ENCODE assay signal across 14 mouse cellular contexts in the genomic region with DNA sequence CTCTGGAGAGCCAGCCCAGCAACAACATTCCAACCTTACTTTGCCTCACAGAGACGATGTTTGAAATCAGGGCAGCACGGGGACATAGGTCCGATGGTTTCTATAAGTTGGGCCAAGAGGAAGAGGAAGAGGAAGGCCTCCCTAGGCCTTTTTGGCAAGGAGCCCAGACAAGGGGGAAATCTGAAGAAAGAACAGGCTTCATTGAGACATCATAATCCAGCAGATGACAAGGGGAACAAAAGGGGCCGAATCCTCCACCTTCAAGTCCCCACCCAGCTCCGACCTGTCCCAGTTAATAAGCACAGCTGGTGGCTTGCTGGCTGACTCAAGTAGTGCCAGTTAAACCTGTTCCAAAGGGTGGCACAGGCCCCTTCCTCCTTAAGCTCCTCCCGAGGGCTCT. TPM values are rescaled to one million over a fixed set of nuclear protein-coding genes. Genes with fewer than 3 reads are reported as not detected.
A peak's percentile ranks its signal among the peaks of the same experiment; 100 is the strongest.
DNase-seq lines count a peak whose midpoint lies in the region; ATAC-seq and TF ChIP-seq lines count a peak whose summit lies in the region.
"Had no signal": no experiment of that assay in that cellular context is flagged by ENCODE, and none has a peak within 500 bp of the region (broad histone marks: within the 10 kb centered on the region; RNA-seq: fewer than 3 reads in every experiment).

No protein-coding gene starts in this region.

- H3K4me1 ChIP-seq in lung, embryonic 15.5 days = no peaks in the 10 kb centered on the region
- H3K4me1 ChIP-seq: hindbrain, embryonic 12.5 days; liver, embryonic 13.5 days had no signal

- peak; percentile 37; the same call in 1 of the 2 replicates for ATAC-seq in lung, embryonic 15.5 days (ENCODE audit: borderline replicate concordance, extremely low read depth, low FRiP score, low TSS enrichment)

- H3K9ac ChIP-seq in lung, embryonic 15.5 days = no peak overlapping the region
- H3K9ac ChIP-seq: hindbrain, embryonic 12.5 days; liver, embryonic 13.5 days had no signal

- H3K9me3 ChIP-seq in lung, embryonic 15.5 days = no peaks in the 10 kb centered on the region
- H3K9me3 ChIP-seq: hindbrain, embryonic 12.5 days; liver, embryonic 13.5 days had no signal

- intact Hi-C loops in gastrocnemius, adult 2 months (cut with DNase I) = loop anchor here (2.0 kb wide), 2 partner anchors 74 to 116 kb away; no protein-coding TSS in a partner anchor

- no peaks in the 10 kb centered on the region for H3K27me3 ChIP-seq in lung, embryonic 15.5 days
- H3K27me3 ChIP-seq: hindbrain, embryonic 12.5 days; liver, embryonic 13.5 days had no signal

- 0 out of 2 replicates have a peak, but pooled peaks cover 9% of the 10 kb centered on the region for H3K36me3 ChIP-seq in lung, embryonic 15.5 days
- H3K36me3 ChIP-seq: liver, embryonic 13.5 days had no signal

- no peak for TF ChIP-seq CTCF in gastrocnemius, adult 2 months (IDR thresholded peaks at IDR 0.05)

- no peak overlapping the region for H3K4me2 ChIP-seq in lung, embryonic 15.5 days
- H3K4me2 ChIP-seq: hindbrain, embryonic 12.5 days; liver, embryonic 13.5 days had no signal

- peak overlapping the region; percentile 66 for H3K27ac ChIP-seq in gastrocnemius, adult 2 months
- H3K27ac ChIP-seq in lung, embryonic 15.5 days = peak overlapping the region; percentile 71
- H3K27ac ChIP-seq: hindbrain, embryonic 12.5 days; liver, embryonic 13.5 days had no signal

- no peak overlapping the region for H3K4me3 ChIP-seq in gastrocnemius, adult 2 months
- H3K4me3 ChIP-seq in lung, embryonic 15.5 days = no peak overlapping the region
- H3K4me3 ChIP-seq: hindbrain, embryonic 12.5 days; liver, embryonic 13.5 days had no signal

- WGBS in lung, embryonic 15.5 days = 58% methylated on average over 6 of the region's 6 CpGs

- DNase-seq in gastrocnemius, adult 2 months = no peak
- DNase-seq in gastrocnemius, postnatal 25 days = no peak
- no peak for DNase-seq in lung, postnatal 25 days (ENCODE audit: low spot score)
- peak; percentile 40 to 49 for DNase-seq in kidney, postnatal 36 days
- DNase-seq in frontal cortex, postnatal 36 days (ENCODE audit: low spot score in 2 of 2) = no peak
- DNase-seq in spleen, postnatal 4 days (ENCODE audit: low spot score in 2 of 2) = no peak
- no peak for DNase-seq in urinary bladder, adult 18-20 months (ENCODE audit: low spot score in 2 of 2)
- DNase-seq: liver, embryonic 13.5 days had no signal

RNA-seq across cellular contexts. Expression of gene Enkd1, which starts 7.0 kb away (rescaled TPM):
- under 1 TPM; 0.47 to 0.69 TPM for total RNA-seq in gastrocnemius, adult 2 months (2021)
- total RNA-seq in gastrocnemius, postnatal 25 days (2021) = 1 to 10 TPM in 1 of 2 experiments, under 1 TPM in 1; 0.82 to 1.0 TPM
- polyA plus RNA-seq in lung, embryonic 15.5 days (2015; fragmentation: Nextera tagmentation; extraction: Ambion mirVana) = 27.3 and 28.9 TPM in 2 replicates

RNA-seq across cellular contexts. Expression of gene 4933405L10Rik, which starts 7.6 kb away (rescaled TPM):
- total RNA-seq in gastrocnemius, adult 2 months (2021) = not detected
- not detected for total RNA-seq in gastrocnemius, postnatal 25 days (2021)
- 0.17 TPM in 1 of 2 replicates, not detected in the other for polyA plus RNA-seq in lung, embryonic 15.5 days (2015; fragmentation: Nextera tagmentation; extraction: Ambion mirVana)
- total RNA-seq: adrenal gland, postnatal 4 days; layer of hippocampus, postnatal 10 days; midbrain, postnatal 0 days had no signal
- polyA plus RNA-seq: liver, embryonic 13.5 days; spleen, adult 2 months had no signal

RNA-seq across cellular contexts. Expression of gene Pard6a, which starts 14.1 kb away (rescaled TPM):
- total RNA-seq in gastrocnemius, adult 2 months (2021) = 1 to 10 TPM; 5.0 to 6.0 TPM
- 1 to 10 TPM; 5.4 to 5.7 TPM for total RNA-seq in gastrocnemius, postnatal 25 days (2021)
- polyA plus RNA-seq in lung, embryonic 15.5 days (2015; fragmentation: Nextera tagmentation; extraction: Ambion mirVana) = 16.3 and 17.6 TPM in 2 replicates

RNA-seq across cellular contexts. Expression of gene Acd, which starts 14.1 kb away (rescaled TPM):
- 1 to 10 TPM; 4.2 to 5.3 TPM for total RNA-seq in gastrocnemius, adult 2 months (2021)
- 1 to 10 TPM; 6.5 to 6.8 TPM for total RNA-seq in gastrocnemius, postnatal 25 days (2021)
- 61.7 and 66.5 TPM in 2 replicates for polyA plus RNA-seq in lung, embryonic 15.5 days (2015; fragmentation: Nextera tagmentation; extraction: Ambion mirVana)

RNA-seq across cellular contexts. Expression of gene Carmil2, which starts 29.0 kb away (rescaled TPM):
- total RNA-seq in gastrocnemius, adult 2 months (2021) = under 1 TPM in 1 of 2 experiments, not detected in 1; 0.17 TPM
- under 1 TPM in 1 of 2 experiments, not detected in 1; 0.11 TPM for total RNA-seq in gastrocnemius, postnatal 25 days (2021)
- polyA plus RNA-seq in lung, embryonic 15.5 days (2015; fragmentation: Nextera tagmentation; extraction: Ambion mirVana) = 0.77 and 1.4 TPM in 2 replicates

Comparison
In these comparisons a context has a peak if more than half of its experiments do, and no peak if none do; other contexts are left out.
1. DNase-seq: peak in kidney, postnatal 36 days (2 of 2); none in gastrocnemius, adult 2 months (single experiment), gastrocnemius, postnatal 25 days (single experiment), lung, postnatal 25 days (single experiment), frontal cortex, postnatal 36 days (0 of 2), spleen, postnatal 4 days (0 of 2) and urinary bladder, adult 18-20 months (0 of 2).